Mouse (Mus musculus): ENCODE measurements around the gene Rad50. TPM values are rescaled to one million over a fixed set of nuclear protein-coding genes. Genes with fewer than 3 reads are reported as not detected.

The Rad50 gene
- polyA plus RNA-seq, 1 experiment from 2014 or later, result 28.9 TPM

GRCm38 (mm10) chr11:53615172-53615571, 91.9 kb downstream of the Rad50 start:
- H3K9ac ChIP-seq, result no peak overlapping the region
- 56% methylated on average over 6 of the region's 6 CpGs for WGBS
- no peaks in the 10 kb centered on the region for H3K27me3 ChIP-seq (replicated peaks)

GRCm38 (mm10) chr11:53609672-53610071, 97.4 kb downstream of the Rad50 start:
- no peaks in the 10 kb centered on the region for H3K4me1 ChIP-seq
- no peak overlapping the region for H3K27ac ChIP-seq
- no peak overlapping the region for H3K4me3 ChIP-seq (replicated peaks)
- H3K36me3 ChIP-seq, result no peaks in the 10 kb centered on the region
- H3K4me2 ChIP-seq, result no peak overlapping the region
- 74% methylated on average over 3 of the region's 3 CpGs for WGBS
- no peak for ATAC-seq (ENCODE audit: insufficient read depth, low FRiP score, low read depth)
- H3K9me3 ChIP-seq, result no peaks in the 10 kb centered on the region
- H3K27me3 ChIP-seq (replicated peaks), result no peaks in the 10 kb centered on the region
- H3K9ac ChIP-seq, result no peak overlapping the region

More at GRCm38 (mm10) chr11:53615172-53615571, 91.9 kb downstream of the Rad50 start:
- no peak for ATAC-seq (ENCODE audit: insufficient read depth, low FRiP score, low read depth)
- Histone ChIP-seq H3K4me2 (no peak overlapping the region), H3K4me1 (no peaks in the 10 kb centered on the region), H3K9me3 (no peaks in the 10 kb centered on the region), H3K27ac (no peak overlapping the region), H3K4me3 (replicated peaks) (no peak overlapping the region), H3K36me3 (no peaks in the 10 kb centered on the region)

- Histone ChIP-seq H3K4me3 (replicated peaks) (no peak overlapping the region), H3K27ac (no peak overlapping the region), H3K9me3 (no peaks in the 10 kb centered on the region), H3K4me2 (no peak overlapping the region), H3K9ac (no peak overlapping the region), H3K4me1 (no peaks in the 10 kb centered on the region), H3K27me3 (replicated peaks) (no peaks in the 10 kb centered on the region), H3K36me3 (no peaks in the 10 kb centered on the region)
- no peak for ATAC-seq (ENCODE audit: insufficient read depth, low FRiP score, low read depth)
- 75% methylated on average over 6 of the region's 6 CpGs for WGBS
Measured at GRCm38 (mm10) chr11:53609231-53609630, 97.9 kb downstream of the Rad50 start.

GRCm38 (mm10) chr11:53605609-53606008, 101.5 kb downstream of the Rad50 start:
- Histone ChIP-seq H3K36me3 (0 out of 2 replicates have a peak, but pooled peaks cover 3% of the 10 kb centered on the region), H3K4me3 (replicated peaks) (no peak overlapping the region), H3K4me2 (no peak overlapping the region), H3K9me3 (no peaks in the 10 kb centered on the region), H3K27me3 (replicated peaks) (no peaks in the 10 kb centered on the region), H3K9ac (no peak overlapping the region), H3K4me1 (no peaks in the 10 kb centered on the region), H3K27ac (no peak overlapping the region)
- WGBS, result 12% methylated on average over 12 of the region's 12 CpGs
- no peak for ATAC-seq (ENCODE audit: insufficient read depth, low FRiP score, low read depth)

GRCm38 (mm10) chr11:53604983-53605382, 102.1 kb downstream of the Rad50 start:
- ATAC-seq (ENCODE audit: insufficient read depth, low FRiP score, low read depth), result no peak
- no peaks in the 10 kb centered on the region for H3K27me3 ChIP-seq (replicated peaks)
- H3K36me3 ChIP-seq, result 0 out of 2 replicates have a peak, but pooled peaks cover 3% of the 10 kb centered on the region
- no peak overlapping the region for H3K4me3 ChIP-seq (replicated peaks)
- H3K4me2 ChIP-seq, result no peak overlapping the region
- no peaks in the 10 kb centered on the region for H3K9me3 ChIP-seq
- WGBS, result 93% methylated on average over 3 of the region's 3 CpGs
- H3K9ac ChIP-seq, result no peak overlapping the region
- H3K27ac ChIP-seq, result no peak overlapping the region
- no peaks in the 10 kb centered on the region for H3K4me1 ChIP-seq

Other genes starting within 250 kb of the Rad50 start
- not detected in 2 replicates for gene Gm9837, start 236.8 kb downstream of the Rad50 start, polyA plus RNA-seq (2015; fragmentation: Nextera tagmentation; extraction: Ambion mirVana)
- not detected in 2 replicates for gene Gm9945, start 227.2 kb downstream of the Rad50 start, polyA plus RNA-seq (2015; fragmentation: Nextera tagmentation; extraction: Ambion mirVana)
- 0.85 and 2.0 TPM in 2 replicates for gene Sowaha, start 227.0 kb downstream of the Rad50 start, polyA plus RNA-seq (2015; fragmentation: Nextera tagmentation; extraction: Ambion mirVana)
- 25.3 and 25.4 TPM in 2 replicates for gene Sept8, start 188.1 kb downstream of the Rad50 start, polyA plus RNA-seq (2015; fragmentation: Nextera tagmentation; extraction: Ambion mirVana)
- gene Kif3a, start 139.9 kb downstream of the Rad50 start, polyA plus RNA-seq (2015; fragmentation: Nextera tagmentation; extraction: Ambion mirVana), result 51.0 and 62.6 TPM in 2 replicates
- 1.0 and 1.8 TPM in 2 replicates for gene Il4, start 88.7 kb downstream of the Rad50 start, polyA plus RNA-seq (2015; fragmentation: Nextera tagmentation; extraction: Ambion mirVana)
- not detected in 2 replicates for gene Il13, start 72.6 kb downstream of the Rad50 start, polyA plus RNA-seq (2015; fragmentation: Nextera tagmentation; extraction: Ambion mirVana)
- gene Il5, start 13.5 kb upstream of the Rad50 start, polyA plus RNA-seq (2015; fragmentation: Nextera tagmentation; extraction: Ambion mirVana), result not detected in 2 replicates
- 27.6 and 27.9 TPM in 2 replicates for gene Irf1, start 62.7 kb upstream of the Rad50 start, polyA plus RNA-seq (2015; fragmentation: Nextera tagmentation; extraction: Ambion mirVana)
- 0.19 and 0.24 TPM in 2 replicates for gene Gm17334, start 65.9 kb upstream of the Rad50 start, polyA plus RNA-seq (2015; fragmentation: Nextera tagmentation; extraction: Ambion mirVana)
- 1.7 and 2.4 TPM in 2 replicates for gene Gm12216, start 151.9 kb upstream of the Rad50 start, polyA plus RNA-seq (2015; fragmentation: Nextera tagmentation; extraction: Ambion mirVana)
- 7.8 and 9.3 TPM in 2 replicates for gene Slc22a5, start 184.3 kb upstream of the Rad50 start, polyA plus RNA-seq (2015; fragmentation: Nextera tagmentation; extraction: Ambion mirVana)

All from stomach, embryonic 15.5 days (tissue).